In genomic region chr5:117864588-117865300, GRCm38 (mm10) we compare ENCODE assay signal across 9 mouse cellular contexts.
DNase-seq lines count a peak whose midpoint lies in the region; ATAC-seq and TF ChIP-seq lines count a peak whose summit lies in the region.
"Had no signal": no experiment of that assay in that cellular context is flagged by ENCODE, and none has a peak within 500 bp of the region (broad histone marks: within the 10 kb centered on the region; RNA-seq: fewer than 3 reads in every experiment).

No protein-coding gene starts in this region.

- H3K27ac ChIP-seq in embryonic facial prominence, embryonic 14.5 days (replicated peaks; ENCODE audit: low read depth, low read length) = no peak overlapping the region
- no peak overlapping the region for H3K27ac ChIP-seq in midbrain, postnatal 0 days (ENCODE audit: low read depth, low read length)

- no peak overlapping the region for H3K4me3 ChIP-seq in embryonic facial prominence, embryonic 14.5 days (ENCODE audit: low read depth, low read length)
- no peak overlapping the region for H3K4me3 ChIP-seq in midbrain, postnatal 0 days (ENCODE audit: low read depth, low read length)

- WGBS in embryonic facial prominence, embryonic 14.5 days = 11% methylated on average over 13 of the region's 13 CpGs
- WGBS in midbrain, postnatal 0 days = 19% methylated on average over 13 of the region's 13 CpGs

- DNase-seq in cerebellum, adult 11 months = peak; percentile 79
- peak; percentile 31 for DNase-seq in embryonic facial prominence, embryonic 14.5 days (ENCODE audit: low spot score)
- peak; percentile 82 to 92 for DNase-seq in layer of hippocampus, adult 18-20 months (ENCODE audit: low spot score in 2 of 2)
- peak; percentile 73 for DNase-seq in midbrain, postnatal 0 days (ENCODE audit: low spot score)
- DNase-seq in yolk sac, embryonic 10.5 days (ENCODE audit: low spot score) = no peak
- no peak for DNase-seq in spleen, postnatal 14 days (ENCODE audit: low spot score in 2 of 2)
- DNase-seq in adrenal gland, postnatal 14 days = no peak

- no peaks in the 10 kb centered on the region for H3K4me1 ChIP-seq in embryonic facial prominence, embryonic 14.5 days (ENCODE audit: control insufficient read depth, insufficient read depth, low read length)
- H3K4me1 ChIP-seq in midbrain, postnatal 0 days (ENCODE audit: insufficient read depth, low read length) = no peaks in the 10 kb centered on the region; the same call in 1 of the 2 replicates

- no peaks in the 10 kb centered on the region for H3K36me3 ChIP-seq in embryonic facial prominence, embryonic 14.5 days (ENCODE audit: control insufficient read depth, insufficient read depth, low read length)
- no peaks in the 10 kb centered on the region for H3K36me3 ChIP-seq in midbrain, postnatal 0 days (ENCODE audit: insufficient read depth, low read length)

- H3K4me2 ChIP-seq in embryonic facial prominence, embryonic 14.5 days (ENCODE audit: low read depth, low read length) = no peak overlapping the region
- no peak overlapping the region for H3K4me2 ChIP-seq in midbrain, postnatal 0 days (ENCODE audit: low read depth, low read length, poor library complexity, severe bottlenecking)

- H3K9me3 ChIP-seq in embryonic facial prominence, embryonic 14.5 days (ENCODE audit: control insufficient read depth, low read length) = no peaks in the 10 kb centered on the region
- H3K9me3 ChIP-seq in midbrain, postnatal 0 days (ENCODE audit: low read length) = no peaks in the 10 kb centered on the region

- no peak for TF ChIP-seq CTCF in midbrain, postnatal 0 days (IDR thresholded peaks at IDR 0.05)

- ATAC-seq in embryonic facial prominence, embryonic 14.5 days (ENCODE audit: low read depth) = peak; percentile 62
- ATAC-seq in midbrain, postnatal 0 days (ENCODE audit: low FRiP score) = no peak
- ATAC-seq in granulocyte monocyte progenitor cell, adult 5-6 weeks (replicated peaks; ENCODE audit: poor library complexity, severe bottlenecking) = no peak
- ATAC-seq: Patski had no signal

- H3K27me3 ChIP-seq in embryonic facial prominence, embryonic 14.5 days (replicated peaks; ENCODE audit: control insufficient read depth, insufficient read depth, low read length) = no peaks in the 10 kb centered on the region; the same call in 1 of the 2 replicates
- H3K27me3 ChIP-seq in midbrain, postnatal 0 days (ENCODE audit: insufficient read depth, low read length) = no peaks in the 10 kb centered on the region

- H3K9ac ChIP-seq in embryonic facial prominence, embryonic 14.5 days (ENCODE audit: low read depth, low read length) = no peak overlapping the region
- H3K9ac ChIP-seq in midbrain, postnatal 0 days (replicated peaks; ENCODE audit: low read length, poor library complexity, severe bottlenecking) = no peak overlapping the region

Comparison
In these comparisons a context has a peak if more than half of its experiments do, and no peak if none do; other contexts are left out.
1. DNase-seq: peak in cerebellum, adult 11 months (single experiment), embryonic facial prominence, embryonic 14.5 days (single experiment), layer of hippocampus, adult 18-20 months (2 of 2) and midbrain, postnatal 0 days (single experiment); none in yolk sac, embryonic 10.5 days (single experiment), spleen, postnatal 14 days (0 of 2) and adrenal gland, postnatal 14 days (single experiment).